Mouse (Mus musculus) intestine, embryonic 15.5 days (tissue): ENCODE data around the gene Vash1. TPM values are rescaled to one million over a fixed set of nuclear protein-coding genes. Genes with fewer than 3 reads are reported as not detected.

ENCODE experiments used
- ATAC-seq: fragments of 200-750 bp; cut with Nextera tagmentation; 2 replicates; pipeline ENCODE4 v1.8.0; 2017; ENCODE audit warnings: moderate TSS enrichment, moderate library complexity
- H3K27ac ChIP-seq: fragments of 300-500 bp; sonication (generic); 2 replicates; pipeline ENCODE4 v1.5.1; 2015; ENCODE audit warnings: mild to moderate bottlenecking, inconsistent platforms
- H3K27me3 ChIP-seq: fragments of 300-500 bp; sonication (generic); replicated peaks from 2 replicates; pipeline ENCODE4 v1.6.1; 2015; ENCODE audit warnings: inconsistent platforms
- H3K36me3 ChIP-seq: fragments of 300-500 bp; sonication (generic); 2 replicates; pipeline ENCODE4 v1.6.1; 2015; ENCODE audit warnings: inconsistent platforms
- H3K4me1 ChIP-seq: fragments of 300-500 bp; sonication (generic); replicated peaks from 2 replicates; pipeline ENCODE4 v1.6.1; 2015; ENCODE audit warnings: inconsistent platforms
- H3K4me2 ChIP-seq: fragments of 300-500 bp; sonication (generic); replicated peaks from 2 replicates; pipeline ENCODE4 v1.6.1; 2015; ENCODE audit warnings: mild to moderate bottlenecking, inconsistent platforms
- H3K4me3 ChIP-seq: fragments of 300-500 bp; sonication (generic); replicated peaks from 2 replicates; pipeline ENCODE4 v1.5.1; 2015; ENCODE audit warnings: inconsistent platforms
- H3K9ac ChIP-seq: fragments of 300-500 bp; sonication (generic); 2 replicates; pipeline ENCODE4 v1.6.1; 2015; ENCODE audit warnings: inconsistent platforms
- H3K9me3 ChIP-seq: fragments of 300-500 bp; sonication (generic); 2 replicates; pipeline ENCODE4 v1.6.1; 2016; ENCODE audit warnings: inconsistent platforms
- WGBS: fragments of 180-500 bp; shearing (Covaris S2); methylation state at CpG from one replicate; pipeline ENCODE4 v1.1.7; 2015; 5-methylcytosine and 5-hydroxymethylcytosine counted together
- polyA plus RNA-seq: library from polyadenylated mRNA; unstranded; fragments of >200 nt; fragmentation: Nextera tagmentation; extraction: Ambion mirVana; gene quantifications from 2 replicates; pipeline ENCODE4 v1.2.1, GENCODE M21; 2015

The Vash1 gene
- polyA plus RNA-seq, 1 experiment from 2014 or later: 9.1 TPM

- peak within 1 kb of the TSS; percentile 98 for H3K4me2 ChIP-seq
- H3K27ac ChIP-seq: 0 out of 2 replicates have a peak within 1 kb of the TSS, but pooled peaks have one; percentile 18
- H3K9ac ChIP-seq: peak within 1 kb of the TSS; percentile 59
- under 1% methylated on average over 43 of the region's 44 CpGs for WGBS
- peak; percentile 100 for ATAC-seq
- no peaks in the 10 kb centered on the region for H3K36me3 ChIP-seq
- H3K4me1 ChIP-seq: no peaks in the 10 kb centered on the region
- no peaks in the 10 kb centered on the region for H3K9me3 ChIP-seq
- peak within 1 kb of the TSS; percentile 57 for H3K4me3 ChIP-seq
- H3K27me3 ChIP-seq: no peaks in the 10 kb centered on the region
Measured at GRCm38 (mm10) chr12:86726120-86726640, 47.7 kb downstream of the Vash1 start, which contains the start of gene Angel1. Gene Angel1, minus strand, starts transcription at chr12:86726460.

GRCm38 (mm10) chr12:86734319-86734810 is 55.9 kb downstream of the Vash1 start, which contains the start of gene Lrrc74a:
Gene Lrrc74a, plus strand, starts transcription at chr12:86734369.
- ATAC-seq: no peak
- H3K4me1 ChIP-seq: no peaks in the 10 kb centered on the region
- no peak within 1 kb of the TSS for H3K9ac ChIP-seq
- no peaks in the 10 kb centered on the region for H3K9me3 ChIP-seq
- no peak within 1 kb of the TSS for H3K4me2 ChIP-seq
- no peak within 1 kb of the TSS for H3K27ac ChIP-seq
- H3K4me3 ChIP-seq: no peak within 1 kb of the TSS
- no peaks in the 10 kb centered on the region for H3K36me3 ChIP-seq
- no peaks in the 10 kb centered on the region for H3K27me3 ChIP-seq
- WGBS: 88% methylated on average over 8 of the region's 8 CpGs

Other genes starting within 250 kb of the Vash1 start
- 5.2 and 5.6 TPM in 2 replicates for gene Angel1, start 47.8 kb downstream of the Vash1 start, polyA plus RNA-seq
- gene Lrrc74a, start 55.7 kb downstream of the Vash1 start, polyA plus RNA-seq: not detected in 2 replicates
- 19.6 and 22.4 TPM in 2 replicates for gene Irf2bpl, start 206.1 kb downstream of the Vash1 start, polyA plus RNA-seq